In genomic region chr4:123409034-123409692, GRCm38 (mm10) we compare ENCODE assay signal across 9 mouse cellular contexts.
DNase-seq lines count a peak whose midpoint lies in the region; ATAC-seq and TF ChIP-seq lines count a peak whose summit lies in the region.
"Had no signal": no experiment of that assay in that cellular context is flagged by ENCODE, and none has a peak within 500 bp of the region (broad histone marks: within the 10 kb centered on the region; RNA-seq: fewer than 3 reads in every experiment).

No protein-coding gene starts in this region.

- intact Hi-C loops in heart, postnatal 25 days (cut with DNase I), result no loop called here

- peaks cover 28 to 80% of the 10 kb centered on the region in 2 experiments for H3K4me1 ChIP-seq in heart, embryonic 14.5 days (ENCODE audit: control insufficient read depth in 2 of 2, insufficient read depth in 2 of 2, low read length in 2 of 2)
- H3K4me1 ChIP-seq in lung, postnatal 0 days (ENCODE audit: insufficient read depth, low read depth, low read length), result peaks cover 54% of the 10 kb centered on the region; the same call in 1 of the 2 replicates
- H3K4me1 ChIP-seq in lung, adult 2 months (ENCODE audit: control insufficient read depth, insufficient read depth, low read length), result peaks cover 36% of the 10 kb centered on the region
- H3K4me1 ChIP-seq in brown adipose tissue, adult 24 weeks (ENCODE audit: control insufficient read depth, insufficient read depth, insufficient read length, low read length), result peaks cover 37% of the 10 kb centered on the region
- H3K4me1 ChIP-seq in limb, embryonic 13.5 days, result peaks cover 85% of the 10 kb centered on the region

- peaks cover 29% of the 10 kb centered on the region for H3K36me3 ChIP-seq in heart, embryonic 14.5 days (ENCODE audit: control insufficient read depth, insufficient read depth, low read length)
- H3K36me3 ChIP-seq in lung, postnatal 0 days (ENCODE audit: insufficient read depth, low read length), result no peaks in the 10 kb centered on the region
- peaks cover 26% of the 10 kb centered on the region for H3K36me3 ChIP-seq in limb, embryonic 13.5 days

- TF ChIP-seq POLR2A in lung, adult 2 months (IDR thresholded peaks at IDR 0.05; ENCODE audit: borderline replicate concordance, extremely low read depth, low read depth, low read length), result no peak

- peak overlapping the region; percentile 52 for H3K9ac ChIP-seq in heart, embryonic 14.5 days (ENCODE audit: low read length)
- no peak overlapping the region; the same call in 1 of the 2 replicates for H3K9ac ChIP-seq in lung, postnatal 0 days (replicated peaks; ENCODE audit: low read depth)
- H3K9ac ChIP-seq in limb, embryonic 13.5 days, result no peak overlapping the region

- no peak for DNase-seq in heart, postnatal 25 days (ENCODE audit: low spot score)
- no peak for DNase-seq in lung, postnatal 0 days (ENCODE audit: low spot score)
- DNase-seq in lung, adult 2 months, result no peak
- no peak for DNase-seq in adrenal gland, postnatal 25 days
- no peak for DNase-seq in adrenal gland, postnatal 4 days (ENCODE audit: low spot score in 2 of 2)
- DNase-seq: cerebellum, postnatal 25 days had no signal

- ATAC-seq in heart, embryonic 14.5 days (ENCODE audit: insufficient number of reproducible peaks, insufficient read depth, low FRiP score, low read depth), result no peak
- ATAC-seq in lung, postnatal 0 days, result no peak
- ATAC-seq in limb, embryonic 13.5 days (ENCODE audit: low FRiP score, low read depth), result no peak

- peak overlapping the region; percentile 85 for H3K4me2 ChIP-seq in heart, embryonic 14.5 days (ENCODE audit: low read length)
- H3K4me2 ChIP-seq in lung, postnatal 0 days (replicated peaks; ENCODE audit: low read depth, low read length), result peak overlapping the region; percentile 25; the same call in 1 of the 2 replicates
- H3K4me2 ChIP-seq in limb, embryonic 13.5 days (replicated peaks), result peak overlapping the region; percentile 81

- WGBS in heart, embryonic 14.5 days, result 81% methylated on average over 3 of the region's 3 CpGs
- 88% methylated on average over 3 of the region's 3 CpGs for WGBS in lung, postnatal 0 days
- 70% methylated on average over 3 of the region's 3 CpGs for WGBS in lung, adult 2 months
- 91% methylated on average over 3 of the region's 3 CpGs for WGBS in limb, embryonic 13.5 days

- no peaks in the 10 kb centered on the region for H3K9me3 ChIP-seq in heart, embryonic 14.5 days (ENCODE audit: control insufficient read depth, low read length)
- H3K9me3 ChIP-seq in lung, postnatal 0 days (ENCODE audit: low read length), result no peaks in the 10 kb centered on the region
- H3K9me3 ChIP-seq in limb, embryonic 13.5 days, result no peaks in the 10 kb centered on the region

- peak overlapping the region; percentile 76 to 98 for H3K27ac ChIP-seq in heart, embryonic 14.5 days (replicated peaks in 1 of 2; ENCODE audit: control insufficient read depth in 1 of 2, insufficient read depth in 1 of 2, low read depth in 2 of 2, low read length in 2 of 2)
- H3K27ac ChIP-seq in lung, postnatal 0 days (ENCODE audit: low read length), result 0 out of 2 replicates have a peak overlapping the region, but pooled peaks have one; percentile 27
- 0 out of 2 replicates have a peak overlapping the region, but pooled peaks have one; percentile 14 for H3K27ac ChIP-seq in brown adipose tissue, adult 24 weeks (replicated peaks; ENCODE audit: low read depth, low read length)
- peak overlapping the region; percentile 22; the same call in 1 of the 2 replicates for H3K27ac ChIP-seq in limb, embryonic 13.5 days

- no peak for TF ChIP-seq EP300 in lung, postnatal 0 days (IDR thresholded peaks at IDR 0.05)

- TF ChIP-seq CTCF in lung, postnatal 0 days (IDR thresholded peaks at IDR 0.05), result no peak
- no peak for TF ChIP-seq CTCF in lung, adult 2 months (IDR thresholded peaks at IDR 0.05; ENCODE audit: insufficient read depth, low read length)

- no peaks in the 10 kb centered on the region for H3K27me3 ChIP-seq in heart, embryonic 14.5 days (ENCODE audit: control insufficient read depth, insufficient read depth, low read length)
- H3K27me3 ChIP-seq in lung, postnatal 0 days (replicated peaks; ENCODE audit: insufficient read depth, low read length), result no peaks in the 10 kb centered on the region
- no peaks in the 10 kb centered on the region for H3K27me3 ChIP-seq in limb, embryonic 13.5 days

- peak overlapping the region in 1 of 2 experiments; percentile 30; a peak in 3 of 4 replicates for H3K4me3 ChIP-seq in heart, embryonic 14.5 days (ENCODE audit: control insufficient read depth in 1 of 2, insufficient read depth in 1 of 2, low read depth in 1 of 2, low read length in 2 of 2)
- no peak overlapping the region for H3K4me3 ChIP-seq in lung, postnatal 0 days (ENCODE audit: low read depth, low read length)
- no peak overlapping the region for H3K4me3 ChIP-seq in lung, adult 2 months (replicated peaks; ENCODE audit: extremely low read depth, low read depth, low read length)
- H3K4me3 ChIP-seq in brown adipose tissue, adult 24 weeks (ENCODE audit: insufficient read depth, low read depth, low read length), result no peak overlapping the region
- H3K4me3 ChIP-seq in limb, embryonic 13.5 days, result no peak overlapping the region

Comparison
In these comparisons a context has a peak if more than half of its experiments do, and no peak if none do; other contexts are left out.
1. H3K27ac ChIP-seq: peak in every context shown above with its lines; median percentile 87 in heart, embryonic 14.5 days; 27 in lung, postnatal 0 days; 22 in limb, embryonic 13.5 days; 14 in brown adipose tissue, adult 24 weeks.
2. H3K4me2 ChIP-seq: peak in every context shown above with its lines; median percentile 85 in heart, embryonic 14.5 days; 81 in limb, embryonic 13.5 days; 25 in lung, postnatal 0 days.